Comparison of ENCODE assay signal across 9 mouse cellular contexts in genomic region chr7:83477661-83478121, GRCm38 (mm10).
A peak's percentile ranks its signal among the peaks of the same experiment; 100 is the strongest.
DNase-seq lines count a peak whose midpoint lies in the region; ATAC-seq lines count a peak whose summit lies in the region.
"Had no signal": no experiment of that assay in that cellular context is flagged by ENCODE, and none has a peak within 500 bp of the region (broad histone marks: within the 10 kb centered on the region; RNA-seq: fewer than 3 reads in every experiment).

No protein-coding gene starts in this region.

- no peaks in the 10 kb centered on the region for H3K36me3 ChIP-seq in heart, embryonic 12.5 days
- H3K36me3 ChIP-seq in heart, embryonic 11.5 days (ENCODE audit: control insufficient read depth, insufficient read depth, low read length), result no peaks in the 10 kb centered on the region
- no peaks in the 10 kb centered on the region for H3K36me3 ChIP-seq in neural tube, embryonic 15.5 days
- H3K36me3 ChIP-seq: midbrain, embryonic 12.5 days had no signal

- DNase-seq in ovary, postnatal 36 days (ENCODE audit: low spot score), result peak; percentile 11
- DNase-seq in ovary, postnatal 14 days (ENCODE audit: low spot score), result no peak
- peak; percentile 18 for DNase-seq in heart, postnatal 4 days
- no peak for DNase-seq in urinary bladder, postnatal 14 days (ENCODE audit: low spot score)
- DNase-seq in thymus, postnatal 36 days, result no peak

- no peak overlapping the region for H3K9ac ChIP-seq in heart, embryonic 12.5 days
- no peak overlapping the region for H3K9ac ChIP-seq in heart, embryonic 11.5 days (ENCODE audit: low read depth, low read length)
- no peak overlapping the region for H3K9ac ChIP-seq in neural tube, embryonic 15.5 days (replicated peaks)
- H3K9ac ChIP-seq: midbrain, embryonic 12.5 days had no signal

- H3K4me1 ChIP-seq in heart, embryonic 12.5 days (replicated peaks), result peaks cover 28% of the 10 kb centered on the region
- no peaks in the 10 kb centered on the region for H3K4me1 ChIP-seq in heart, embryonic 11.5 days (ENCODE audit: control insufficient read depth, insufficient read depth, low read length)
- H3K4me1 ChIP-seq in neural tube, embryonic 15.5 days, result peaks cover 23% of the 10 kb centered on the region

- H3K4me2 ChIP-seq in heart, embryonic 12.5 days, result peak overlapping the region; percentile 10; the same call in 1 of the 2 replicates
- no peak overlapping the region for H3K4me2 ChIP-seq in heart, embryonic 11.5 days
- peak overlapping the region; percentile 25; the same call in 1 of the 2 replicates for H3K4me2 ChIP-seq in neural tube, embryonic 15.5 days
- H3K4me2 ChIP-seq: midbrain, embryonic 12.5 days had no signal

- H3K27ac ChIP-seq in heart, embryonic 12.5 days (ENCODE audit: poor library complexity, severe bottlenecking), result no peak overlapping the region
- no peak overlapping the region for H3K27ac ChIP-seq in heart, embryonic 11.5 days (ENCODE audit: low read depth, low read length)
- peak overlapping the region; percentile 51; the same call in 1 of the 2 replicates for H3K27ac ChIP-seq in neural tube, embryonic 15.5 days (replicated peaks)
- H3K27ac ChIP-seq: midbrain, embryonic 12.5 days had no signal

- H3K9me3 ChIP-seq in heart, embryonic 12.5 days (replicated peaks), result no peaks in the 10 kb centered on the region
- H3K9me3 ChIP-seq in heart, embryonic 11.5 days (replicated peaks; ENCODE audit: control insufficient read depth, low read length), result no peaks in the 10 kb centered on the region
- no peaks in the 10 kb centered on the region for H3K9me3 ChIP-seq in neural tube, embryonic 15.5 days (replicated peaks)
- H3K9me3 ChIP-seq: midbrain, embryonic 12.5 days had no signal

- ATAC-seq in heart, embryonic 12.5 days (ENCODE audit: insufficient number of reproducible peaks, low FRiP score), result no peak
- ATAC-seq in heart, embryonic 11.5 days (replicated peaks; ENCODE audit: insufficient number of reproducible peaks, low FRiP score, low TSS enrichment), result no peak
- ATAC-seq in neural tube, embryonic 15.5 days (ENCODE audit: low FRiP score), result peak; percentile 74

- WGBS in heart, embryonic 12.5 days, result 38% methylated on average over 7 of the region's 7 CpGs
- 46% methylated on average over 7 of the region's 7 CpGs for WGBS in heart, embryonic 11.5 days (ENCODE audit: insufficient replicate concordance)
- WGBS in neural tube, embryonic 15.5 days, result 21% methylated on average over 7 of the region's 7 CpGs

- no peak overlapping the region for H3K4me3 ChIP-seq in heart, embryonic 12.5 days
- no peak overlapping the region for H3K4me3 ChIP-seq in heart, embryonic 11.5 days (ENCODE audit: low read depth, low read length)
- H3K4me3 ChIP-seq in neural tube, embryonic 15.5 days (replicated peaks), result no peak overlapping the region
- H3K4me3 ChIP-seq: midbrain, embryonic 12.5 days had no signal

- H3K27me3 ChIP-seq in heart, embryonic 12.5 days (replicated peaks), result no peaks in the 10 kb centered on the region
- no peaks in the 10 kb centered on the region for H3K27me3 ChIP-seq in heart, embryonic 11.5 days (ENCODE audit: control insufficient read depth, insufficient read depth, low read length)
- H3K27me3 ChIP-seq in neural tube, embryonic 15.5 days (replicated peaks), result no peaks in the 10 kb centered on the region
- H3K27me3 ChIP-seq: midbrain, embryonic 12.5 days had no signal

Comparison
In these comparisons a context has a peak if more than half of its experiments do, and no peak if none do; other contexts are left out.
1. DNase-seq: peak in ovary, postnatal 36 days (single experiment) and heart, postnatal 4 days (single experiment); none in ovary, postnatal 14 days (single experiment), urinary bladder, postnatal 14 days (single experiment) and thymus, postnatal 36 days (0 of 2).